Mouse (Mus musculus) megakaryocyte, embryonic 14.5 days (primary cell): Measurements from ENCODE around the gene Ajm1.

Experiments used
- FLI1 ChIP-seq: IDR thresholded peaks from 2 replicates; pipeline ENCODE4 v1.6.1; 2012; ENCODE audit warnings: low read length, inconsistent platforms, mixed read lengths
- GATA1 ChIP-seq: IDR thresholded peaks from 3 replicates; pipeline ENCODE4 v1.6.1; 2012; ENCODE audit warnings: mixed read lengths, low read length, inconsistent platforms, borderline replicate concordance

DNA sequence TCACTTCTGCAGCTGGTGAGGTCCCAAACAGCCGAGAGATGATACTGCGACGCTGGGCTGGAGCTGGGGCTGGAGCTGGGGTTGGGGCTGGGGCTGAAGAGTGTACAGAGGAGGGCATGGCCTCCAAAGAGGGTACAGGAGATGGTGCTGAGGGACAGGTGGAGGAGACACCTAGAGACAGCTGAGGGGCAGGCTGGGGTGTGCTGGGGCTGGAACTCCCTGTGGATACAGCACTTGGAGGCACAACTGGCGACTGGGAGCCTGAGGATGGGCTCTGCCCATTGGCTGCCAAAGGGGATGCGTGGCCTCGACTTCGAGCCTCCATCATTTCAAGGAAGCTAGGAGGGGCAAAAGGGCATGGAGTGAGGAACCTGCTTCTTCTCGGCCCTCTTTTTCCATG, 5.7 kb upstream of the Ajm1 start:
- no peak for TF ChIP-seq GATA1
- no peak for TF ChIP-seq FLI1
